Comparison of ENCODE assay signal across 19 mouse cellular contexts in the genomic region with DNA sequence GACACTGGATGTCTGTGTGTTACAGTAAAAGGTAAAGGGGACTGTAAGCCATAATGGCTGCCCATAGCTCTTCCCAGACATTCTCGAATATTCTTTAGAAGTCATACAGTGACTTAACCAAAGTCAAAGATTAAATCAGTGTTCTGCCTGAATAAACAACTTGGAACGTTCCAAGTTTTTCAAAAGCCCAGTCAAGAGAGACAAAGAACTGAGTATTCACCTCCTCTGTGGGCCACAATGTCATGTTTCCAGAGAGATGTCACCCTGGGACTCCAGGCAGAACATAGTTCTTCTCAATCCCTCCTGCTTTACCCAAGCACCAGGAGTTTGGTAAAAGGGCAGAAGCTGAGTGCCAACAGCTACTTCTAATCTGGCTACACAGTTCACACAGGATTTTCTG.
"Had no signal": no experiment of that assay in that cellular context is flagged by ENCODE, and none has a peak within 500 bp of the region (broad histone marks: within the 10 kb centered on the region; RNA-seq: fewer than 3 reads in every experiment).

No protein-coding gene starts in this region.

- H3K27me3 ChIP-seq: intestine, embryonic 15.5 days; limb, embryonic 13.5 days; liver, embryonic 12.5 days; liver, embryonic 15.5 days; lung, embryonic 15.5 days; midbrain, embryonic 13.5 days; neural tube, embryonic 13.5 days had no signal

- H3K36me3 ChIP-seq: intestine, embryonic 15.5 days; limb, embryonic 10.5 days; limb, embryonic 13.5 days; liver, embryonic 12.5 days; liver, embryonic 15.5 days; lung, embryonic 15.5 days; midbrain, embryonic 10.5 days; midbrain, embryonic 13.5 days; neural tube, embryonic 13.5 days had no signal

- H3K9ac ChIP-seq: intestine, embryonic 15.5 days; limb, embryonic 13.5 days; liver, embryonic 12.5 days; liver, embryonic 15.5 days; lung, embryonic 15.5 days; midbrain, embryonic 13.5 days; neural tube, embryonic 13.5 days had no signal

- H3K4me1 ChIP-seq: intestine, embryonic 15.5 days; limb, embryonic 10.5 days; limb, embryonic 13.5 days; liver, embryonic 12.5 days; lung, embryonic 15.5 days; midbrain, embryonic 10.5 days; midbrain, embryonic 13.5 days; neural tube, embryonic 13.5 days had no signal

- H3K9me3 ChIP-seq: intestine, embryonic 15.5 days; limb, embryonic 10.5 days; limb, embryonic 13.5 days; liver, embryonic 12.5 days; liver, embryonic 15.5 days; lung, embryonic 15.5 days; megakaryocyte, embryonic 14.5 days; midbrain, embryonic 10.5 days; midbrain, embryonic 13.5 days; neural tube, embryonic 13.5 days had no signal

- H3K4me3 ChIP-seq: intestine, embryonic 15.5 days; limb, embryonic 10.5 days; limb, embryonic 13.5 days; liver, embryonic 12.5 days; liver, embryonic 15.5 days; lung, embryonic 15.5 days; megakaryocyte, embryonic 14.5 days; midbrain, embryonic 10.5 days; midbrain, embryonic 13.5 days; myocyte; neural tube, embryonic 13.5 days had no signal

- H3K27ac ChIP-seq: intestine, embryonic 15.5 days; kidney, postnatal 0 days; limb, embryonic 10.5 days; limb, embryonic 13.5 days; liver, embryonic 12.5 days; liver, embryonic 15.5 days; lung, embryonic 15.5 days; midbrain, embryonic 10.5 days; midbrain, embryonic 13.5 days; neural tube, embryonic 13.5 days had no signal

- H3K4me2 ChIP-seq: intestine, embryonic 15.5 days; limb, embryonic 13.5 days; liver, embryonic 12.5 days; liver, embryonic 15.5 days; lung, embryonic 15.5 days; midbrain, embryonic 13.5 days; neural tube, embryonic 13.5 days had no signal

- DNase-seq: liver; lung, adult 18-20 months; lung, postnatal 10 days; lung, postnatal 36 days; thymus, postnatal 25 days had no signal

- ATAC-seq: hindbrain, embryonic 16.5 days; intestine, embryonic 15.5 days; liver, embryonic 12.5 days; midbrain, embryonic 13.5 days; midbrain, embryonic 16.5 days had no signal
